Mouse (Mus musculus) left cerebral cortex, postnatal 4 days (tissue): ENCODE measurements at regions not wholly inside any gene's neighbourhood (a gene's known extent, or its start where the extent isn't known, plus 50 kb on each side); places are given as distances from the start of the nearest gene placed in this dataset.

ENCODE experiments used
- DNase-seq: peaks from one replicate; pipeline ENCODE4 v3.0.0-alpha.2; 2022
- intact Hi-C: fragments of 180-260 bp; cut with DNase I; formaldehyde crosslinking; loops from one replicate; pipeline ENCODE4 v1.15.1; 2025

- intact Hi-C loops, result loop anchor here (10.0 kb wide), 1 partner anchor 1934 kb away; no protein-coding TSS in a partner anchor
- DNase-seq, result no peak
Measured at GRCm38 (mm10) chr1:61050346-61050745, 72.6 kb downstream of the Icos start.

GRCm38 (mm10) chr1:61053676-61054075 is 75.9 kb downstream of the Icos start:
- intact Hi-C loops, result loop anchor here (10.0 kb wide), 1 partner anchor 1931 kb away; no protein-coding TSS in a partner anchor
- peak; percentile 13 for DNase-seq

- intact Hi-C loops, result loop anchor here (10.0 kb wide), 1 partner anchor 1930 kb away; no protein-coding TSS in a partner anchor
Measured at GRCm38 (mm10) chr1:61054391-61054790, 76.7 kb downstream of the Icos start.

GRCm38 (mm10) chr1:61055176-61055575 is 77.4 kb downstream of the Icos start:
- DNase-seq, result peak; percentile 67
- intact Hi-C loops, result loop anchor here (10.0 kb wide), 1 partner anchor 1930 kb away; no protein-coding TSS in a partner anchor

More at GRCm38 (mm10) chr1:61054391-61054790, 76.7 kb downstream of the Icos start:
- no peak for DNase-seq

- intact Hi-C loops, result loop anchor here (10.0 kb wide), 1 partner anchor 1925 kb away; no protein-coding TSS in a partner anchor
- DNase-seq, result no peak
Measured at GRCm38 (mm10) chr1:61059910-61060536, 82.3 kb downstream of the Icos start.

- intact Hi-C loops, result no loop called here
- DNase-seq, result no peak
Measured at GRCm38 (mm10) chr1:61061892-61062460, 84.2 kb downstream of the Icos start.

GRCm38 (mm10) chr1:61068112-61068511 is 90.4 kb downstream of the Icos start:
- DNase-seq, result no peak
- intact Hi-C loops, result no loop called here

- intact Hi-C loops, result no loop called here
- no peak for DNase-seq
Measured at GRCm38 (mm10) chr1:61074127-61074526, 96.4 kb downstream of the Icos start.

GRCm38 (mm10) chr1:61075335-61075734 is 97.6 kb downstream of the Icos start:
- intact Hi-C loops, result no loop called here
- no peak for DNase-seq

- DNase-seq, result no peak
- intact Hi-C loops, result no loop called here
Measured at GRCm38 (mm10) chr1:61084732-61085131, 107.0 kb downstream of the Icos start.

- no peak for DNase-seq
- intact Hi-C loops, result no loop called here
Measured at GRCm38 (mm10) chr1:61086811-61087210, 109.1 kb downstream of the Icos start.

- DNase-seq, result no peak
- intact Hi-C loops, result no loop called here
Measured at GRCm38 (mm10) chr1:61090801-61091200, 113.1 kb downstream of the Icos start.

GRCm38 (mm10) chr1:61095481-61096165 is 117.9 kb downstream of the Icos start:
- intact Hi-C loops, result no loop called here
- no peak for DNase-seq

- no peak for DNase-seq
- intact Hi-C loops, result no loop called here
Measured at GRCm38 (mm10) chr1:61099341-61099740, 121.6 kb downstream of the Icos start.

- no peak for DNase-seq
Measured at GRCm38 (mm10) chr1:61101679-61102078, 124.0 kb downstream of the Icos start.

GRCm38 (mm10) chr1:61102346-61102745 is 124.6 kb downstream of the Icos start:
- no peak for DNase-seq
- intact Hi-C loops, result no loop called here

More at GRCm38 (mm10) chr1:61101679-61102078, 124.0 kb downstream of the Icos start:
- intact Hi-C loops, result no loop called here

- DNase-seq, result no peak
- intact Hi-C loops, result no loop called here
Measured at GRCm38 (mm10) chr1:61103581-61103980, 125.9 kb downstream of the Icos start.

- intact Hi-C loops, result no loop called here
- DNase-seq, result no peak
Measured at GRCm38 (mm10) chr1:61111731-61112309, 134.1 kb downstream of the Icos start.

GRCm38 (mm10) chr1:61117535-61117934 is 139.8 kb downstream of the Icos start:
- DNase-seq, result no peak
- intact Hi-C loops, result no loop called here

- intact Hi-C loops, result no loop called here
- no peak for DNase-seq
Measured at GRCm38 (mm10) chr1:61118071-61118470, 140.3 kb downstream of the Icos start.

GRCm38 (mm10) chr1:61121480-61121879 is 143.8 kb downstream of the Icos start:
- intact Hi-C loops, result no loop called here
- no peak for DNase-seq
